Mouse (Mus musculus): ENCODE results near the gene Aadat. TPM values are rescaled to one million over a fixed set of nuclear protein-coding genes. Genes with fewer than 3 reads are reported as not detected.
A peak's percentile ranks its signal among the peaks of the same experiment; 100 is the strongest.
"Not testable (repeated sequence)": the region's sequence is repeated elsewhere in the genome, so short reads cannot be mapped to it uniquely, and the experiment has no call there.

The Aadat gene
- under 1 TPM; 0.17 to 0.30 TPM for total RNA-seq (2021)

- peak; percentile 55 to 63 for DNase-seq
These were observed at the start of gene Aadat for GRCm38 (mm10) chr8:60505653-60506521. TSS of gene Aadat (plus strand) at chr8:60505932.

GRCm38 (mm10) chr8:60466686-60467335, 38.9 kb upstream of the Aadat start:
- peak; percentile 70 to 78 for DNase-seq

GRCm38 (mm10) chr8:60490147-60490546, 15.6 kb upstream of the Aadat start:
- no peak for DNase-seq

- no peak for DNase-seq
These were observed 13.9 kb upstream of the Aadat start for GRCm38 (mm10) chr8:60491871-60492270.

- DNase-seq, result no peak
These were observed 13.3 kb upstream of the Aadat start for GRCm38 (mm10) chr8:60492471-60492870.

- DNase-seq, result no peak
These were observed 11.1 kb upstream of the Aadat start for GRCm38 (mm10) chr8:60494606-60495005.

GRCm38 (mm10) chr8:60495046-60495445, 10.7 kb upstream of the Aadat start:
- not testable (repeated sequence) for DNase-seq

- DNase-seq, result no peak
These were observed 2.6 kb upstream of the Aadat start, which contains the start of gene Gm10283 for GRCm38 (mm10) chr8:60503098-60503497. TSS of gene Gm10283 (minus strand) at chr8:60503198.

- DNase-seq, result no peak
These were observed 12.6 kb downstream of the Aadat start for GRCm38 (mm10) chr8:60518286-60518685.

GRCm38 (mm10) chr8:60534945-60535344, 29.2 kb downstream of the Aadat start:
- no peak for DNase-seq

GRCm38 (mm10) chr8:60566783-60567182, 61.1 kb downstream of the Aadat start:
- DNase-seq, result no peak

GRCm38 (mm10) chr8:60577231-60577630, 71.5 kb downstream of the Aadat start:
- DNase-seq, result no peak

- DNase-seq, result no peak
These were observed 77.6 kb downstream of the Aadat start for GRCm38 (mm10) chr8:60583369-60583768.

GRCm38 (mm10) chr8:60591352-60592105, 85.8 kb downstream of the Aadat start:
- not testable (repeated sequence) for DNase-seq

GRCm38 (mm10) chr8:60594761-60595160, 89.0 kb downstream of the Aadat start:
- DNase-seq, result peak in 1 of 2 experiments; percentile 16

Other genes with a start within 250 kb of the Aadat start
- gene Gm10283, start 2.7 kb upstream of the Aadat start, total RNA-seq (2021), result not detected
- gene Mfap3l, start 126.9 kb downstream of the Aadat start, total RNA-seq (2021), result 10 to 100 TPM; 43.4 to 47.9 TPM

Measured in layer of hippocampus, postnatal 36 days (tissue).